ENCODE assay signal across 18 mouse cellular contexts in the genomic region with DNA sequence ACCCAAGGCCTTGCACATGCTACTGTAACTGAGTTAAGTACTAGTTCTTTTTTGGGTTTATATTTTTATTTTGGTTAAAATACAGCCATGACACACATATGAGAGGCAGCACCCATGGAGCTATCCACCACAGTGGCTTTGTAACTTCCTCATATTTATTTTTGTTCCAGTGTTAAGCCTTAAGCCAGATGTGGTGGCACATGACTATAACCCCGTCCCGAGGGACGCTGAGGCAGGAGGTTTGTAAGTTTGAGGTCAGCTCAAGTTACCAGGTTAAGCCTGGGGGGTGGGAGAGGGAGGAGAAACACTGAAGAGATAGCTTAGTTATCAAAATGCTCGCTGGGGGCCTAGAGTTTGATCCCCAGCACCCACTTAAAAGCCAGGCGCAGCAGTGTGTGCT. TPM values are rescaled to one million over a fixed set of nuclear protein-coding genes. Genes with fewer than 3 reads are reported as not detected.
DNase-seq lines count a peak whose midpoint lies in the region; ATAC-seq and TF ChIP-seq lines count a peak whose summit lies in the region.
"Had no signal": no experiment of that assay in that cellular context is flagged by ENCODE, and none has a peak within 500 bp of the region (broad histone marks: within the 10 kb centered on the region; RNA-seq: fewer than 3 reads in every experiment).

No protein-coding gene starts in this region.

- H3K9ac ChIP-seq in heart, postnatal 0 days (replicated peaks; ENCODE audit: low read depth, low read length), result no peak overlapping the region
- H3K9ac ChIP-seq in neural tube, embryonic 15.5 days (replicated peaks), result no peak overlapping the region
- H3K9ac ChIP-seq: forebrain, embryonic 12.5 days; heart, embryonic 15.5 days; hindbrain, embryonic 15.5 days had no signal

- no peaks in the 10 kb centered on the region for H3K4me1 ChIP-seq in heart, postnatal 0 days (ENCODE audit: control insufficient read depth, insufficient read depth)
- H3K4me1 ChIP-seq in small intestine, adult 2 months (ENCODE audit: control insufficient read depth, insufficient read depth, insufficient read length, low read length), result peaks cover 8% of the 10 kb centered on the region
- H3K4me1 ChIP-seq in neural tube, embryonic 15.5 days, result no peaks in the 10 kb centered on the region
- H3K4me1 ChIP-seq: forebrain, embryonic 12.5 days; hindbrain, embryonic 15.5 days had no signal

- no peak overlapping the region for H3K4me3 ChIP-seq in heart, postnatal 0 days (ENCODE audit: low read depth, low read length)
- H3K4me3 ChIP-seq in small intestine, adult 2 months (ENCODE audit: low read depth, low read length), result no peak overlapping the region
- no peak overlapping the region for H3K4me3 ChIP-seq in neural tube, embryonic 15.5 days (replicated peaks)
- H3K4me3 ChIP-seq: forebrain, embryonic 12.5 days; heart, embryonic 15.5 days; hindbrain, embryonic 15.5 days had no signal

- H3K36me3 ChIP-seq in heart, postnatal 0 days (replicated peaks; ENCODE audit: control insufficient read depth, insufficient read depth, low read length), result no peaks in the 10 kb centered on the region
- H3K36me3 ChIP-seq in small intestine, adult 2 months (ENCODE audit: control insufficient read depth, insufficient read depth, low read length), result no peaks in the 10 kb centered on the region
- no peaks in the 10 kb centered on the region for H3K36me3 ChIP-seq in neural tube, embryonic 15.5 days
- H3K36me3 ChIP-seq: forebrain, embryonic 12.5 days; heart, embryonic 15.5 days; hindbrain, embryonic 15.5 days had no signal

- WGBS in heart, postnatal 0 days, result 76% methylated on average over 5 of the region's 5 CpGs
- 81% methylated on average over 5 of the region's 5 CpGs for WGBS in small intestine, adult 2 months
- WGBS in neural tube, embryonic 15.5 days, result 77% methylated on average over 5 of the region's 5 CpGs

- ATAC-seq in heart, postnatal 0 days (ENCODE audit: insufficient read depth, low read depth), result no peak; the same call in 1 of the 2 replicates
- ATAC-seq in common myeloid progenitor, adult 5-6 weeks (replicated peaks; ENCODE audit: low read depth, poor library complexity, severe bottlenecking), result peak; percentile 26
- no peak for ATAC-seq in neural tube, embryonic 15.5 days (ENCODE audit: low FRiP score)
- ATAC-seq: activated CD4-positive, CD25-positive, alpha-beta regulatory T cell, adult 4 months had no signal

- TF ChIP-seq CTCF in heart, postnatal 0 days (IDR thresholded peaks at IDR 0.05; ENCODE audit: low read depth), result no peak
- TF ChIP-seq CTCF in small intestine, adult 2 months (IDR thresholded peaks at IDR 0.05; ENCODE audit: extremely low read depth, insufficient read length, insufficient replicate concordance, low read depth, low read length), result no peak

- TF ChIP-seq EP300 in heart, postnatal 0 days (IDR thresholded peaks at IDR 0.05; ENCODE audit: low read depth), result no peak

- no peak for DNase-seq in heart, postnatal 0 days (ENCODE audit: low spot score)
- DNase-seq in heart, postnatal 36 days, result no peak
- peak; percentile 85 to 89 for DNase-seq in B cell, adult 2 months
- no peak for DNase-seq in urinary bladder, postnatal 4 days (ENCODE audit: low spot score in 2 of 2)
- DNase-seq in layer of hippocampus, adult 18-20 months (ENCODE audit: low spot score in 2 of 2), result no peak
- DNase-seq: cerebellum, adult 18-20 months; heart, adult 11 months; kidney, adult 18-20 months; kidney, postnatal 36 days; lung, adult 18-20 months; thymus, adult 2 months had no signal

- H3K9me3 ChIP-seq in heart, postnatal 0 days (replicated peaks; ENCODE audit: control insufficient read depth, low read length), result no peaks in the 10 kb centered on the region
- no peaks in the 10 kb centered on the region for H3K9me3 ChIP-seq in neural tube, embryonic 15.5 days (replicated peaks)
- H3K9me3 ChIP-seq: forebrain, embryonic 12.5 days; heart, embryonic 15.5 days; hindbrain, embryonic 15.5 days had no signal

- no peak for TF ChIP-seq POLR2A in small intestine, adult 2 months (IDR thresholded peaks at IDR 0.05; ENCODE audit: low read depth, low read length)

- intact Hi-C loops in heart, postnatal 36 days (cut with DNase I), result no loop called here

- H3K27me3 ChIP-seq in heart, postnatal 0 days (ENCODE audit: control insufficient read depth, insufficient read depth, low read length), result no peaks in the 10 kb centered on the region
- no peaks in the 10 kb centered on the region for H3K27me3 ChIP-seq in small intestine, adult 2 months (ENCODE audit: control insufficient read depth, insufficient read depth, low read length)
- no peaks in the 10 kb centered on the region for H3K27me3 ChIP-seq in neural tube, embryonic 15.5 days (replicated peaks)
- H3K27me3 ChIP-seq: forebrain, embryonic 12.5 days; heart, embryonic 15.5 days; hindbrain, embryonic 15.5 days had no signal

- H3K27ac ChIP-seq in heart, postnatal 0 days (ENCODE audit: low read depth), result 0 out of 2 replicates have a peak overlapping the region, but pooled peaks have one; percentile 20
- H3K27ac ChIP-seq in small intestine, adult 2 months (ENCODE audit: insufficient read depth, low read depth, low read length), result peak overlapping the region; percentile 22; the same call in 1 of the 2 replicates
- no peak overlapping the region for H3K27ac ChIP-seq in neural tube, embryonic 15.5 days (replicated peaks)
- H3K27ac ChIP-seq: forebrain, embryonic 12.5 days; heart, embryonic 15.5 days; hindbrain, embryonic 15.5 days had no signal

- no peak overlapping the region for H3K4me2 ChIP-seq in heart, postnatal 0 days (ENCODE audit: low read depth, low read length)
- H3K4me2 ChIP-seq in neural tube, embryonic 15.5 days, result no peak overlapping the region
- H3K4me2 ChIP-seq: forebrain, embryonic 12.5 days; heart, embryonic 15.5 days; hindbrain, embryonic 15.5 days had no signal

RNA-seq across cellular contexts. Expression of a gene that starts 37.2 kb away (rescaled TPM):
- 14.6 and 27.3 TPM in 2 replicates for total RNA-seq in heart, postnatal 0 days (2014; rRNA removed; ENCODE audit: low replicate concordance)
- 16.1 and 17.3 TPM in 2 replicates for polyA plus RNA-seq in heart, postnatal 0 days (2015; fragmentation: Nextera tagmentation; extraction: Ambion mirVana)
- total RNA-seq in heart, postnatal 36 days (2021), result 1 to 10 TPM; 6.6 TPM
- total RNA-seq in common myeloid progenitor, adult 5-6 weeks (2017), result 76.5 and 149 TPM in 2 replicates
- polyA plus RNA-seq in small intestine, adult 2 months (2012; rRNA removed), result 7.7 and 20.4 TPM in 2 replicates
- 10 to 100 TPM; 11.2 to 12.7 TPM for total RNA-seq in layer of hippocampus, adult 18-20 months (2021)
- polyA plus RNA-seq in neural tube, embryonic 15.5 days (2015; fragmentation: Nextera tagmentation; extraction: Ambion mirVana), result 21.8 and 45.8 TPM in 2 replicates

RNA-seq across cellular contexts. Expression of a gene that starts 43.8 kb away (rescaled TPM):
- total RNA-seq in heart, postnatal 0 days (2014; rRNA removed; ENCODE audit: low replicate concordance), result 396 and 524 TPM in 2 replicates
- polyA plus RNA-seq in heart, postnatal 0 days (2015; fragmentation: Nextera tagmentation; extraction: Ambion mirVana), result 3,148 and 3,286 TPM in 2 replicates
- 1,000 to 10,000 TPM; 2,889 to 3,152 TPM for total RNA-seq in heart, postnatal 36 days (2021)
- 695 and 890 TPM in 2 replicates for total RNA-seq in common myeloid progenitor, adult 5-6 weeks (2017)
- polyA plus RNA-seq in small intestine, adult 2 months (2012; rRNA removed), result 9,432 and 18,582 TPM in 2 replicates
- 1,000 to 10,000 TPM; 3,571 to 3,745 TPM for total RNA-seq in layer of hippocampus, adult 18-20 months (2021)
- polyA plus RNA-seq in neural tube, embryonic 15.5 days (2015; fragmentation: Nextera tagmentation; extraction: Ambion mirVana), result 1,798 and 1,858 TPM in 2 replicates

Comparison
In these comparisons a context has a peak if more than half of its experiments do, and no peak if none do; other contexts are left out.
1. DNase-seq: peak in B cell, adult 2 months (2 of 2); none in heart, postnatal 0 days (single experiment), heart, postnatal 36 days (0 of 2), urinary bladder, postnatal 4 days (0 of 2) and layer of hippocampus, adult 18-20 months (0 of 2).